Mouse (Mus musculus) adrenal gland, postnatal 14 days (tissue): ENCODE data around the gene Coil. TPM values are rescaled to one million over a fixed set of nuclear protein-coding genes. Genes with fewer than 3 reads are reported as not detected.

Experiments used
- DNase-seq: peaks from one replicate; pipeline ENCODE4 v3.0.0; 2021; ENCODE audit warnings: mixed read lengths
- total RNA-seq: library from RNA; stranded (reverse); gene quantifications from 2 replicates; pipeline ENCODE4 v1.2.3, GENCODE M21; 2021

Coil gene
- total RNA-seq, 1 experiment from 2014 or later: 8.6 TPM

DNA sequence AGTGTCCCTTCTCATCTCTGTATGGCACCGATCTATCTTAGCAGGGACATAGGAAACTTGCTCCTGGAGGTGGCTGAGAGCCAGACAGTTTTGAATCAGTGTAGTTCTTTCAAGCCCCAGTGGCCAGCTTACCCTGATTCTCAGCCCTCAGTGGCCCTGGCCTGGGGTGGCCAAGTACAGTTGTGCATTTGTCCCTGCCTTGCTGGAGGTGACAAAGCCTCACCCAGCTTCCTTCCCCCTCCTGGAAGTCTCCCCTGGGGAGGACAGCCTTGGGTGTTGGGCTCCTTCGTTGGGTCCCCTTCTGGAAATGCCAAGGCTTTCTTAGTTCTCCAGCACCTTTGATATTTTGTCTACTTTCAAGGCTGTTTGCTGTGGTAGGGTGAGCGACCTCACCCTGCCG lies 33.7 kb downstream of the Coil start:
- peak; percentile 78 for DNase-seq

- no peak for DNase-seq
Measured at GRCm38 (mm10) chr11:89005473-89005872, 35.4 kb downstream of the Coil start.

- no peak for DNase-seq
Measured at GRCm38 (mm10) chr11:89006404-89006803, 36.4 kb downstream of the Coil start.

- DNase-seq: no peak
Measured at GRCm38 (mm10) chr11:89007582-89007981, 37.5 kb downstream of the Coil start.

DNA sequence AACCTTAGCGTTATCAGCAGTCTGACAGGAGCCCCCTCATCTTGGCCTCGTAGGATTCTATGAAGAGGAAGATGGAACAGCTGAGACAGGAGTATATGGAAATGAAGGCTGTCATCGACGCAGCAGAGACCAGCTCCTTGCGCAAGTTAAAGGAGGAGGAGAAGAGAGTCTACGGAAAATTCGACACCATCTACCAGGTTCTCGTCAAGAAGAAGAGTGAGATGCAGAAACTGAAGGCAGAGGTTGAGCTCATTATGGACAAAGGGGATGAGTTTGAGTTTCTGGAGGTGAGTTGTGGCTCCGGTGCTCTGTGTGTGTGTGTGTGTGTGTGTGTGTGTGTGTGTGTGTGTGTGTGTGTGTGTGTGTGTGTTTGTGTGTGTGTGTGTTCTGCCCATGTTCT lies 39.0 kb downstream of the Coil start:
- no peak for DNase-seq

- DNase-seq: no peak
Measured at GRCm38 (mm10) chr11:89009496-89009895, 39.4 kb downstream of the Coil start.

DNA sequence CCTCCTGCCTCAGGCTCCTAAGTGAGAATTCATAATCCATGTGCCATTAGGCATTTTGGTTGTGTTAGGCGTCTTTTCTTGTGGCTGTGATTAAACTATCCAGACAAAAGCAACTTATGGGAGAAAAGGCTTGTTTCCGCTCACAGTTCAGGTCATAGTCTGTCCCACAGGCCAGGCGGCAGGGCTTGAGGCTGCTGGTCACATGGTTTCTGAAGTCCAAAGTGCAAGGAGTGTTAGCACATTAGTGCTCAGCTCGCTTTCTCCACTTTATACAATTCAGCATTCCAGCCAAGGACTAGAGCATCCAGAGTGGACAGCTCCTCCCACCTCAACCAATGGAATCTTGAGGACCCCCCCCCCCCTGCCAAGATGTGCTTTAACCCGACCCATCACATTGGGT lies 42.2 kb downstream of the Coil start:
- DNase-seq: no peak

- no peak for DNase-seq
Measured at GRCm38 (mm10) chr11:89017514-89018182, 47.6 kb downstream of the Coil start.

GRCm38 (mm10) chr11:89020681-89021305 lies 50.7 kb downstream of the Coil start:
- DNase-seq: peak; percentile 76

DNA sequence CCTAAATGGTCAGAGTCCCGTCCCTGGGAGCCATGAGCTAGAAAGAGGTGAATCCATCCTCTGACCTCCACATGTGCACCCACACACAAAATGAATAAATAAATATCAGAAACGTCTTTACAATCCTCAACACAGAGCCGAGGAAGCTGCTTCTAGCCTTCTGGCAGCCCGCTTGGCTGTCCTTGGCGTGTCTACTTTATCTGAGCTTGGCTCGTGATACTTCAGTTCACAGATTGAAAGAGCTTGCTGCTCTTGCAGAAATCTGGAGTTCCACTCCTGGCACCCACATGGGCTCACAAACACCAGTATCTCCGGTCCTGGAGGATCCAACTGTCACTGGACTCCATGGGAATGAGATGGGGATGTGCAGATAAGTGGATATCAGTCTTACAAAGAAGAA lies 51.6 kb downstream of the Coil start:
- DNase-seq: peak; percentile 68

GRCm38 (mm10) chr11:89022120-89022731 lies 52.2 kb downstream of the Coil start:
- DNase-seq: peak; percentile 43

GRCm38 (mm10) chr11:89023477-89023876 lies 53.4 kb downstream of the Coil start:
- no peak for DNase-seq

GRCm38 (mm10) chr11:89024181-89024881 lies 54.3 kb downstream of the Coil start:
- DNase-seq: peak; percentile 95

DNA sequence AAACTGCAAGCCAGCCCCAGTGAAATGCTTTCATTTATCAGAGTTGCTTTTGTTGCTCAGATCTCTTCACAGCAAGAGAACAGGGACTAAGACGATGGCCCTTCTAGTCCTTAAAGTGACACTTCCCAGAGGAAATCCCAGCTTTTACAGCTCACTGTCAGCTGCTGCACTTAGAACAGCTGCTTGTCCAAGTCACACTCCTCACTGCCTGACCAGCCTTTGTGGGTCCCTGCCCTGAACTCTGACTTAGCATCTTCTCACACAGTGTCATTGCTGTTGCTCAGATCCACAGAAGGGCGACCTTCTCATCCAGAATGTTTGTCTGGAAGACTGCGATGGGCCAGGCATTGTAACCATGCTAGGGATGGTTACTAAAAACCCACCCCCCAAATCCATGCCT lies 55.6 kb downstream of the Coil start:
- DNase-seq: no peak

- DNase-seq: peak; percentile 40
Measured at GRCm38 (mm10) chr11:89026117-89026516, 56.1 kb downstream of the Coil start.

GRCm38 (mm10) chr11:89027955-89028361 lies 57.9 kb downstream of the Coil start:
- no peak for DNase-seq

GRCm38 (mm10) chr11:89028871-89029405 lies 58.9 kb downstream of the Coil start:
- peak; percentile 41 for DNase-seq

DNA sequence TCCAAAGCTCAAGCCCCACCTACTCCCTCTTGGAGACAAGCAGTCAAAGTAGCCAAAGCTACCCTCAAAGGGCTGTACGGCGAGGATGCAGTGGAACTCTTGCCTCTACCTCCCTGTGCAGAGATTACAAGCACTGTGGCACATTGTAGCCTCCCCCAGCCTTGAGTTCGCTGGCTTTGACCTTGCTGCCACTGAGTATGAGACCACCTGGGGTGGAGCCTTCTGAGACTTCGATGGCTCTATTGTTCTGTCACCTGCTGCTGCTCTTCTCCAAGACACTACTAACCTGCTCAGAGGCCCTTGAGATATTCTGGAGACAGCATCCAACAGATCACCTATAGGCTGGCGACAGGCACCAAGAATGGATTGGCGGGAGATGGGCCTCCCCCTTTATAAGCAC lies 60.5 kb downstream of the Coil start:
- DNase-seq: no peak

DNA sequence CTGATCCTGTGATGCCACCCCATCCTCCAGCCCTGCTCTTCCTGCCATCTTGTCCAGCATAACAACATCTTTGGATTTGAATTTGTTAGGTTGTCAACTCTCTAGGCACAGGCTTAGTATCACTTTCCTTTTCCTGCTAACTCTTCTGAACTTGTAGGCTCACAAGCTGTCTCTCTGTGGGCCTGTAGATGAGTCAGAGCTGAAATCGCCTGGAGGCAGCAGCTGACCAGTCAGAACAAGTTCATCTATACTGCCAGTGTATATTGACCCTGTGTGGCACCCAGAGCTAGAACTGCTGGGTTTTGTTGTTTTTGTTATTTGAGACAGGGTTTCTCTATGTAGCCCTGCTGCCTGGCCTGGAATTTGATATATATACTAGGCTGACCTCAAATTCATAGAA lies 61.1 kb downstream of the Coil start:
- DNase-seq: no peak

- no peak for DNase-seq
Measured at GRCm38 (mm10) chr11:89034592-89034991, 64.5 kb downstream of the Coil start.

- DNase-seq: no peak
Measured at GRCm38 (mm10) chr11:89035552-89035951, 65.5 kb downstream of the Coil start.

DNA sequence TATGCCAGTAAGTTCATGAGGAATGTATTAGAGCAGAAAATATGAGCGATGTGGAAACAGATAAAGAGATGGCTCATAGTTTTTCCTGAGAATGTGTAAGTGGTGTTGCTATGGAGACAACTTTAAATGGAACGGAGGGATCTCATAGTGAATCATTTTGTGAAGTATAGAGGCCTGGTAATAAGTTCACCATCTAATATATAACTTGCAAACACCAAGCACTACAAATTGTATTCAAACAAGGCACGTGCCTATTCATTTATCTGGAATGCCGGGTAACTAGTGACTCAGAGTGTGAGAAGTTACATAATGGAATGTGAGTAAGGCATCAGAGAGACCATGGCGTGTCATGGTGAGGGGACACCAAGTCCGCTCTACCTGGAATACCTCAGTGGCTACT lies 68.4 kb downstream of the Coil start:
- no peak for DNase-seq

- DNase-seq: peak; percentile 81
Measured at GRCm38 (mm10) chr11:89039325-89039724, 69.3 kb downstream of the Coil start.
